21 mouse cellular contexts compared by ENCODE assay signal in the genomic region with DNA sequence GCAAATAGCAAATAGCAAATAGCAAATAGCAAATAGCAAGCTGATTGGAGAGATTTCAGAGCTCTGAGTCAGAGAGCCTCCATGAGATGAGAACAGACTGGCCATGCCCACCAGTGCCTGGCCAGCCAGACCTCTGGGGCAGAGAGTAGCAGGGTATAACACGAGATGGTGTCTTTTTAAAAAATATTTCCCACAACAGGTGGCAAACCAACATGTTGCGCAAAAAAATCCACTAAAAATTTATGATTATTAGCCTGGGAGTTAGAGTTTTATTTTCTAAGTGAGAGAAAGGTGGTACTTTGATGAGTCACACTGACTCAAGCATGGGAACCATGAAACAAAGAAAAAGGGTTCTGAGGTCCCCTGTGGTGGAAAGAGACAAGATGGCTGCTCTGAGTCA.
A peak's percentile ranks its signal among the peaks of the same experiment; 100 is the strongest.
DNase-seq lines count a peak whose midpoint lies in the region; ATAC-seq and TF ChIP-seq lines count a peak whose summit lies in the region.
"Had no signal": no experiment of that assay in that cellular context is flagged by ENCODE, and none has a peak within 500 bp of the region (broad histone marks: within the 10 kb centered on the region; RNA-seq: fewer than 3 reads in every experiment).

No protein-coding gene starts in this region.

- TF ChIP-seq CTCF in C2C12 (IDR thresholded peaks at IDR 0.05; ENCODE audit: control insufficient read depth, insufficient read depth, insufficient read length): no peak

- H3K4me2 ChIP-seq in myocyte (ENCODE audit: low read depth): no peak overlapping the region
- no peak overlapping the region for H3K4me2 ChIP-seq in liver, embryonic 11.5 days
- H3K4me2 ChIP-seq: embryonic facial prominence, embryonic 12.5 days; forebrain, embryonic 13.5 days; forebrain, embryonic 15.5 days had no signal

- H3ac ChIP-seq in C2C12 (ENCODE audit: control insufficient read depth, insufficient read length, low read depth) (no peak overlapping the region), myocyte (ENCODE audit: control insufficient read depth, insufficient read length) (no peak overlapping the region)

- no peak for TF ChIP-seq POLR2A in myocyte (IDR thresholded peaks at IDR 0.05; ENCODE audit: insufficient read length, low read depth)

- H3K36me3 ChIP-seq in C2C12 (ENCODE audit: control insufficient read depth, insufficient read depth) (no peaks in the 10 kb centered on the region), myocyte (ENCODE audit: control insufficient read depth, insufficient read depth) (no peaks in the 10 kb centered on the region)
- no peaks in the 10 kb centered on the region for H3K36me3 ChIP-seq in liver, embryonic 11.5 days (ENCODE audit: control insufficient read depth, insufficient read depth, low read length)
- H3K36me3 ChIP-seq: embryonic facial prominence, embryonic 10.5 days; embryonic facial prominence, embryonic 12.5 days; forebrain, embryonic 15.5 days had no signal

- no peak overlapping the region for H3K27ac ChIP-seq in liver, embryonic 11.5 days (ENCODE audit: low read depth, low read length)
- H3K27ac ChIP-seq: embryonic facial prominence, embryonic 10.5 days; embryonic facial prominence, embryonic 12.5 days; forebrain, embryonic 13.5 days; forebrain, embryonic 15.5 days had no signal

- ATAC-seq in liver, embryonic 11.5 days (replicated peaks; ENCODE audit: low FRiP score): no peak
- ATAC-seq: activated CD4-positive, CD25-positive, alpha-beta regulatory T cell, adult 4 months; forebrain, embryonic 13.5 days; forebrain, embryonic 15.5 days; forebrain, postnatal 0 days; Patski had no signal

- H3K9me3 ChIP-seq in liver, embryonic 11.5 days (ENCODE audit: control insufficient read depth, low read length): no peaks in the 10 kb centered on the region
- H3K9me3 ChIP-seq: embryonic facial prominence, embryonic 10.5 days; embryonic facial prominence, embryonic 12.5 days; forebrain, embryonic 13.5 days; forebrain, embryonic 15.5 days had no signal

- H3K9ac ChIP-seq in liver, embryonic 11.5 days (ENCODE audit: low read depth, low read length): no peak overlapping the region
- H3K9ac ChIP-seq: embryonic facial prominence, embryonic 12.5 days; forebrain, embryonic 13.5 days; forebrain, embryonic 15.5 days; forebrain, postnatal 0 days had no signal

- H3K4me1 ChIP-seq in liver, embryonic 11.5 days (replicated peaks; ENCODE audit: control insufficient read depth, insufficient read depth, low read length): no peaks in the 10 kb centered on the region
- H3K4me1 ChIP-seq: embryonic facial prominence, embryonic 10.5 days; embryonic facial prominence, embryonic 12.5 days; forebrain, embryonic 13.5 days; forebrain, embryonic 15.5 days had no signal

- H3K27me3 ChIP-seq in C2C12 (ENCODE audit: control insufficient read depth, insufficient read depth, insufficient read length) (no peaks in the 10 kb centered on the region), myocyte (ENCODE audit: control insufficient read depth, insufficient read depth, insufficient read length) (no peaks in the 10 kb centered on the region)
- no peaks in the 10 kb centered on the region for H3K27me3 ChIP-seq in liver, embryonic 11.5 days (replicated peaks; ENCODE audit: control insufficient read depth, insufficient read depth, low read length)
- H3K27me3 ChIP-seq: embryonic facial prominence, embryonic 12.5 days; forebrain, embryonic 13.5 days; forebrain, embryonic 15.5 days; Patski had no signal

- H3K4me3 ChIP-seq in C2C12 (ENCODE audit: insufficient read depth, poor library complexity, severe bottlenecking) (no peak overlapping the region), myocyte (no peak overlapping the region)
- no peak overlapping the region for H3K4me3 ChIP-seq in liver, embryonic 11.5 days (ENCODE audit: low read depth, low read length)
- H3K4me3 ChIP-seq: embryonic facial prominence, embryonic 10.5 days; embryonic facial prominence, embryonic 12.5 days; forebrain, embryonic 13.5 days; forebrain, embryonic 15.5 days had no signal

- peak; percentile 42 for DNase-seq in 3134 (ENCODE audit: extremely low read depth, insufficient read length, low spot score)
- no peak for DNase-seq in liver, embryonic 11.5 days (ENCODE audit: low spot score)
- DNase-seq in kidney, adult 18-20 months: no peak
- DNase-seq: adrenal gland, adult 8-10 months; adrenal gland, postnatal 14 days; adrenal gland, postnatal 36 days; B cell, adult 2 months; cerebellum, adult 11-12 months; cerebellum, adult 2 months; cerebellum, adult 9-10 months; cerebellum, postnatal 10 days; cerebellum, postnatal 25 days; forebrain, postnatal 0 days had no signal

- no peaks in the 10 kb centered on the region for H3K79me3 ChIP-seq in C2C12 (ENCODE audit: low read depth)

- no peaks in the 10 kb centered on the region for H3K79me2 ChIP-seq in C2C12 (ENCODE audit: control insufficient read depth, insufficient read depth)
- no peaks in the 10 kb centered on the region for H3K79me2 ChIP-seq in myocyte (ENCODE audit: control insufficient read depth, insufficient read depth)

- 82% methylated on average over 2 of the region's 2 CpGs for whole genome bisulfite sequencing in liver, embryonic 11.5 days

TF ChIP-seq in C2C12, 6 proteins besides CTCF, POLR2A, EP300 and RAD21:
- peak; percentile 60 for TF ChIP-seq FOSL1 (IDR thresholded peaks at IDR 0.05; ENCODE audit: insufficient read depth, low read length, poor library complexity, severe bottlenecking)
- TF ChIP-seq CEBPB (IDR thresholded peaks at IDR 0.05; ENCODE audit: low read depth): peak; percentile 98
- TF ChIP-seq MYOD1 (IDR thresholded peaks at IDR 0.05; ENCODE audit: control insufficient read depth, insufficient read length, low read depth): peak; percentile 59
- TF ChIP-seq MYOG (IDR thresholded peaks at IDR 0.05; ENCODE audit: control insufficient read depth, extremely low read depth, insufficient read length): no peak
- no peak for TF ChIP-seq USF1 (IDR thresholded peaks at IDR 0.05; ENCODE audit: low read depth)
- TF ChIP-seq MAX (IDR thresholded peaks at IDR 0.05): peak; percentile 43

TF ChIP-seq in myocyte, 11 proteins besides CTCF, POLR2A, EP300 and RAD21:
- peak; percentile 95 for TF ChIP-seq CEBPB (IDR thresholded peaks at IDR 0.05; ENCODE audit: insufficient read depth, poor library complexity, severe bottlenecking)
- no peak for TF ChIP-seq USF1 (IDR thresholded peaks at IDR 0.05; ENCODE audit: low read depth)
